ENCODE assay signal across 9 mouse cellular contexts in the genomic region with DNA sequence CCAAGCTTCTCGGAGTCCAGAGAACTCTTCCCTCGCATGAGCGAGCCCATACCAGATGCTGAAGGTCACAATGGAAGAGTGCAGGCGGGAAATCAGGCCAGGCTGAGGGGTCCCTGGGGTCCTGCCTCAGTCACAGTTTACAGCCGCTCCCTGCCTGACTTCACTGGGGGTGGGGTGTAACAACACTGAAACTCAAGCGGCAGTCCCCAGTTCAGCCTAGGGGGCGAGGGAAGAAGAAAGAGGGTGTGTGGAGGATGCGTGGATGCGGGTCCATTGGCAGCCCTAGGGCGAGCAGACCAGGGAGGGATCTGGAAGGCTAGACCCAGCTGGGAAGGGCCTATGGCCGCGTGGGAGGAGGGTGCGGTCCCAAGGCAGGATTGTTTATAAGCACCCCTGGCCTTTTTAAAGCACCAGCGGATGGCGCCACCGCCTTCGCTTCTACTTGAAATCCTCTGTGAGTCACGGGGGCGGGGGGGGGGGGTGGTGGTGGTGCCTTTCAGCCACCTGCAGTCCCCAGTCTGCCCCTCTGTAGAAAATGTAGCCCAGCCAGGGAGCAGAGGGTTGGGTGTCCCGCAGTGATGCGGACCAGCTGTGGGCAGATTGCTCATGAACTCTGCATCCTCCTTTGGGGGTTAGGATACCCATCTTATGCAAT. TPM values are rescaled to one million over a fixed set of nuclear protein-coding genes. Genes with fewer than 3 reads are reported as not detected.
DNase-seq lines count a peak whose midpoint lies in the region; ATAC-seq lines count a peak whose summit lies in the region.
"Had no signal": no experiment of that assay in that cellular context is flagged by ENCODE, and none has a peak within 500 bp of the region (broad histone marks: within the 10 kb centered on the region; RNA-seq: fewer than 3 reads in every experiment).

No protein-coding gene starts in this region.

- H3K9me3 ChIP-seq in kidney, embryonic 16.5 days (ENCODE audit: low read length): no peaks in the 10 kb centered on the region
- no peaks in the 10 kb centered on the region for H3K9me3 ChIP-seq in midbrain, embryonic 16.5 days (replicated peaks; ENCODE audit: control insufficient read depth, low read length, poor library complexity, severe bottlenecking)

- H3K27ac ChIP-seq in kidney, embryonic 16.5 days (ENCODE audit: low read length): peak overlapping the region; percentile 26; the same call in 1 of the 2 replicates
- H3K27ac ChIP-seq in midbrain, embryonic 16.5 days (ENCODE audit: low read length): no peak overlapping the region

- H3K36me3 ChIP-seq in kidney, embryonic 16.5 days (ENCODE audit: insufficient read depth, low read length): no peaks in the 10 kb centered on the region
- H3K36me3 ChIP-seq in midbrain, embryonic 16.5 days (ENCODE audit: control insufficient read depth, insufficient read depth, low read length): no peaks in the 10 kb centered on the region

- peak overlapping the region; percentile 47 for H3K4me2 ChIP-seq in kidney, embryonic 16.5 days (replicated peaks; ENCODE audit: low read depth, low read length)
- H3K4me2 ChIP-seq in midbrain, embryonic 16.5 days (ENCODE audit: low read length): peak overlapping the region; percentile 36

- H3K4me3 ChIP-seq in kidney, embryonic 16.5 days (ENCODE audit: low read length): peak overlapping the region; percentile 15; the same call in 1 of the 2 replicates
- H3K4me3 ChIP-seq in midbrain, embryonic 16.5 days (ENCODE audit: low read depth, low read length): no peak overlapping the region
- H3K4me3 ChIP-seq: megakaryocyte, embryonic 14.5 days had no signal

- 12% methylated on average over 21 of the region's 21 CpGs for WGBS in kidney, embryonic 16.5 days
- WGBS in midbrain, embryonic 16.5 days: 29% methylated on average over 19 of the region's 21 CpGs

- peak; percentile 21 for DNase-seq in adrenal gland, postnatal 10 days
- DNase-seq in adrenal gland, postnatal 4 days (ENCODE audit: low spot score in 2 of 2): no peak
- peak; percentile 51 for DNase-seq in embryo, embryonic 10 days (ENCODE audit: low spot score)
- peak; percentile 63 to 69 for DNase-seq in heart, adult 9 months (ENCODE audit: low spot score in 2 of 2)
- no peak for DNase-seq in cerebellum, postnatal 4 days (ENCODE audit: low spot score in 2 of 2)
- DNase-seq in layer of hippocampus, adult 11-12 months (ENCODE audit: low spot score): no peak

- H3K4me1 ChIP-seq in kidney, embryonic 16.5 days (ENCODE audit: insufficient read depth, low read length): peaks cover 11% of the 10 kb centered on the region
- 0 out of 2 replicates have a peak, but pooled peaks cover 2% of the 10 kb centered on the region for H3K4me1 ChIP-seq in midbrain, embryonic 16.5 days (ENCODE audit: control insufficient read depth, insufficient read depth, low read length)
- H3K4me1 ChIP-seq: megakaryocyte, embryonic 14.5 days had no signal

- no peaks in the 10 kb centered on the region for H3K27me3 ChIP-seq in kidney, embryonic 16.5 days (ENCODE audit: insufficient read depth, low read length)
- no peaks in the 10 kb centered on the region for H3K27me3 ChIP-seq in midbrain, embryonic 16.5 days (ENCODE audit: control insufficient read depth, insufficient read depth, low read depth, low read length)
- H3K27me3 ChIP-seq: megakaryocyte, embryonic 14.5 days had no signal

- H3K9ac ChIP-seq in kidney, embryonic 16.5 days (replicated peaks; ENCODE audit: low read length): peak overlapping the region; percentile 32
- H3K9ac ChIP-seq in midbrain, embryonic 16.5 days (ENCODE audit: low read depth, low read length): peak overlapping the region; percentile 2; the same call in 1 of the 2 replicates

- ATAC-seq in kidney, embryonic 16.5 days (ENCODE audit: low FRiP score, low TSS enrichment): peak; percentile 86
- 0 out of 2 replicates have a peak, but pooled peaks have one; percentile 28 for ATAC-seq in midbrain, embryonic 16.5 days

RNA-seq across cellular contexts. Expression of gene Bmp6, which starts 54.5 kb away (rescaled TPM):
- total RNA-seq in adrenal gland, postnatal 10 days (2021): 10 to 100 TPM in 1 of 2 experiments, 1 to 10 TPM in 1; 9.5 to 11.2 TPM
- total RNA-seq in adrenal gland, postnatal 4 days (2021): 10 to 100 TPM in 1 of 2 experiments, 1 to 10 TPM in 1; 8.9 to 11.6 TPM
- 1.3 and 2.2 TPM in 2 replicates for polyA plus RNA-seq in kidney, embryonic 16.5 days (2015; fragmentation: Nextera tagmentation; extraction: Ambion mirVana)
- polyA plus RNA-seq in midbrain, embryonic 16.5 days (2015; fragmentation: Nextera tagmentation; extraction: Ambion mirVana): 2.2 and 2.3 TPM in 2 replicates

Comparison
In these comparisons a context has a peak if more than half of its experiments do, and no peak if none do; other contexts are left out.
1. DNase-seq: peak in adrenal gland, postnatal 10 days (single experiment), embryo, embryonic 10 days (single experiment) and heart, adult 9 months (2 of 2); none in adrenal gland, postnatal 4 days (0 of 2), cerebellum, postnatal 4 days (0 of 2) and layer of hippocampus, adult 11-12 months (single experiment).